Mouse (Mus musculus) olfactory bulb, adult 2 months (tissue): ENCODE data around the gene Mllt1.

Experiments
- CTCF ChIP-seq: fragments of 200-500 bp; IDR thresholded peaks from 2 replicates; pipeline ENCODE4 v1.5.1; 2012; ENCODE audit warnings: low read depth, mild to moderate bottlenecking, low read length, moderate library complexity; ENCODE audit not compliant: insufficient read depth
- POLR2A ChIP-seq: fragments of 200-500 bp; IDR thresholded peaks from 2 replicates; pipeline ENCODE4 v1.6.1; 2012; ENCODE audit warnings: mild to moderate bottlenecking, low read depth, low read length, moderate library complexity; ENCODE audit not compliant: insufficient read depth

GRCm38 (mm10) chr17:56913444-56913843, 21.8 kb downstream of the Mllt1 start:
- TF ChIP-seq CTCF, result no peak
- no peak for TF ChIP-seq POLR2A
